Mouse (Mus musculus) stomach, embryonic 16.5 days (tissue): ENCODE measurements at regions not wholly inside any gene's neighbourhood (a gene's known extent, or its start where the extent isn't known, plus 50 kb on each side); places are given as distances from the start of the nearest gene placed in this dataset.
A peak's percentile ranks its signal among the peaks of the same experiment; 100 is the strongest.

ENCODE experiments used
- ATAC-seq: fragments of 200-750 bp; cut with Nextera tagmentation; 2 replicates; pipeline ENCODE4 v1.8.0; 2017; ENCODE audit warnings: moderate number of reproducible peaks, moderate TSS enrichment; ENCODE audit not compliant: insufficient read depth, low FRiP score
- H3K27ac ChIP-seq: fragments of 300-500 bp; sonication (generic); 2 replicates; pipeline ENCODE4 v1.5.1; 2014; ENCODE audit warnings: low read length
- H3K27me3 ChIP-seq: fragments of 300-500 bp; sonication (generic); 2 replicates; pipeline ENCODE4 v1.6.1; 2014; ENCODE audit warnings: low read length, control low read depth, mixed read lengths; ENCODE audit not compliant: control insufficient read depth, insufficient read depth
- H3K36me3 ChIP-seq: fragments of 300-500 bp; sonication (generic); 2 replicates; pipeline ENCODE4 v1.6.1; 2014; ENCODE audit warnings: low read length; ENCODE audit not compliant: control insufficient read depth, insufficient read depth
- H3K4me1 ChIP-seq: fragments of 300-500 bp; sonication (generic); 2 replicates; pipeline ENCODE4 v1.6.1; 2014; ENCODE audit warnings: low read length, control low read depth, mixed read lengths; ENCODE audit not compliant: control insufficient read depth, insufficient read depth
- H3K4me2 ChIP-seq: fragments of 300-500 bp; sonication (generic); 2 replicates; pipeline ENCODE4 v1.6.1; 2014; ENCODE audit warnings: low read depth, low read length, mixed read lengths
- H3K4me3 ChIP-seq: fragments of 300-500 bp; sonication (generic); replicated peaks from 2 replicates; pipeline ENCODE4 v1.5.1; 2014; ENCODE audit warnings: mild to moderate bottlenecking, low read length
- H3K9ac ChIP-seq: fragments of 300-500 bp; sonication (generic); 2 replicates; pipeline ENCODE4 v1.6.1; 2014; ENCODE audit warnings: low read length
- H3K9me3 ChIP-seq: fragments of 300-500 bp; sonication (generic); replicated peaks from 2 replicates; pipeline ENCODE4 v1.6.1; 2016; ENCODE audit warnings: low read length, control low read depth; ENCODE audit not compliant: control insufficient read depth
- whole genome bisulfite sequencing: fragments of 180-500 bp; shearing (Covaris S2); extraction: QIAGEN DNeasy Blood & Tissue Kit; methylation state at CpG from one replicate; pipeline ENCODE4 v1.1.7; 2014; 5-methylcytosine and 5-hydroxymethylcytosine counted together

- H3K4me3 ChIP-seq, result no peak overlapping the region
- WGBS, result 46% methylated on average over 5 of the region's 5 CpGs
- no peaks in the 10 kb centered on the region for H3K4me1 ChIP-seq
- ATAC-seq, result no peak
- no peaks in the 10 kb centered on the region for H3K27me3 ChIP-seq
- H3K9ac ChIP-seq, result no peak overlapping the region
- no peaks in the 10 kb centered on the region for H3K9me3 ChIP-seq
- no peak overlapping the region for H3K4me2 ChIP-seq
- H3K27ac ChIP-seq, result no peak overlapping the region
- no peaks in the 10 kb centered on the region for H3K36me3 ChIP-seq
Observed at GRCm38 (mm10) chr15:87987322-87987985, 443.4 kb downstream of the Fam19a5 start.

- H3K4me3 ChIP-seq, result no peak overlapping the region
- H3K27me3 ChIP-seq, result no peaks in the 10 kb centered on the region
- H3K4me2 ChIP-seq, result no peak overlapping the region
- ATAC-seq, result no peak
- no peaks in the 10 kb centered on the region for H3K4me1 ChIP-seq
- H3K9ac ChIP-seq, result no peak overlapping the region
- WGBS, result 63% methylated on average over 8 of the region's 8 CpGs
- no peaks in the 10 kb centered on the region for H3K9me3 ChIP-seq
- H3K27ac ChIP-seq, result no peak overlapping the region
- no peaks in the 10 kb centered on the region for H3K36me3 ChIP-seq
Observed at GRCm38 (mm10) chr15:87994546-87994945, 450.4 kb downstream of the Fam19a5 start.

- WGBS, result 87% methylated on average over 5 of the region's 5 CpGs
- H3K27me3 ChIP-seq, result no peaks in the 10 kb centered on the region
Observed at GRCm38 (mm10) chr15:88017076-88017475, 473.0 kb downstream of the Fam19a5 start.

GRCm38 (mm10) chr15:88032751-88033150, 488.7 kb downstream of the Fam19a5 start:
- ATAC-seq, result no peak
- Histone ChIP-seq H3K36me3 (no peaks in the 10 kb centered on the region), H3K4me1 (0 out of 2 replicates have a peak, but pooled peaks cover 7% of the 10 kb centered on the region), H3K9ac (no peak overlapping the region), H3K4me2 (no peak overlapping the region), H3K27ac (no peak overlapping the region), H3K9me3 (no peaks in the 10 kb centered on the region), H3K4me3 (no peak overlapping the region), H3K27me3 (no peaks in the 10 kb centered on the region)
- WGBS, result 80% methylated on average over 11 of the region's 11 CpGs

More at GRCm38 (mm10) chr15:88017076-88017475, 473.0 kb downstream of the Fam19a5 start:
- no peak overlapping the region for H3K9ac ChIP-seq
- H3K36me3 ChIP-seq, result no peaks in the 10 kb centered on the region
- no peak overlapping the region for H3K27ac ChIP-seq
- no peaks in the 10 kb centered on the region for H3K9me3 ChIP-seq
- no peak overlapping the region for H3K4me2 ChIP-seq
- no peak for ATAC-seq
- no peak overlapping the region for H3K4me3 ChIP-seq
- H3K4me1 ChIP-seq, result no peaks in the 10 kb centered on the region

- H3K27ac ChIP-seq, result no peak overlapping the region
Observed at GRCm38 (mm10) chr15:88033725-88034124, 489.6 kb downstream of the Fam19a5 start.

GRCm38 (mm10) chr15:88035486-88035885, 491.4 kb downstream of the Fam19a5 start:
- Histone ChIP-seq H3K4me3 (no peak overlapping the region), H3K27me3 (no peaks in the 10 kb centered on the region), H3K9me3 (no peaks in the 10 kb centered on the region), H3K9ac (no peak overlapping the region), H3K27ac (0 out of 2 replicates have a peak overlapping the region, but pooled peaks have one; percentile 38), H3K36me3 (no peaks in the 10 kb centered on the region), H3K4me2 (no peak overlapping the region), H3K4me1 (0 out of 2 replicates have a peak, but pooled peaks cover 7% of the 10 kb centered on the region)
- WGBS, result 31% methylated on average over 8 of the region's 8 CpGs
- no peak for ATAC-seq

More at GRCm38 (mm10) chr15:88033725-88034124, 489.6 kb downstream of the Fam19a5 start:
- Histone ChIP-seq H3K36me3 (no peaks in the 10 kb centered on the region), H3K27me3 (no peaks in the 10 kb centered on the region), H3K9me3 (no peaks in the 10 kb centered on the region), H3K4me1 (0 out of 2 replicates have a peak, but pooled peaks cover 7% of the 10 kb centered on the region), H3K4me3 (no peak overlapping the region), H3K9ac (no peak overlapping the region), H3K4me2 (no peak overlapping the region)
- ATAC-seq, result no peak
- WGBS, result 79% methylated on average over 4 of the region's 4 CpGs

GRCm38 (mm10) chr15:88036146-88037000, 492.3 kb downstream of the Fam19a5 start:
- 33% methylated on average over 22 of the region's 22 CpGs for WGBS
- ATAC-seq, result peak; percentile 89

GRCm38 (mm10) chr15:88037606-88038005, 493.5 kb downstream of the Fam19a5 start:
- no peaks in the 10 kb centered on the region for H3K36me3 ChIP-seq
- no peak overlapping the region for H3K27ac ChIP-seq
- ATAC-seq, result no peak
- no peaks in the 10 kb centered on the region for H3K9me3 ChIP-seq
- no peaks in the 10 kb centered on the region for H3K27me3 ChIP-seq
- WGBS, result 90% methylated on average over 4 of the region's 4 CpGs
- 0 out of 2 replicates have a peak, but pooled peaks cover 7% of the 10 kb centered on the region for H3K4me1 ChIP-seq
- no peak overlapping the region for H3K4me2 ChIP-seq
- H3K4me3 ChIP-seq, result no peak overlapping the region
- no peak overlapping the region for H3K9ac ChIP-seq

More at GRCm38 (mm10) chr15:88036146-88037000, 492.3 kb downstream of the Fam19a5 start:
- Histone ChIP-seq H3K4me1 (0 out of 2 replicates have a peak, but pooled peaks cover 7% of the 10 kb centered on the region), H3K27ac (peak overlapping the region; percentile 38; the same call in 1 of the 2 replicates), H3K4me3 (no peak overlapping the region), H3K4me2 (no peak overlapping the region), H3K27me3 (no peaks in the 10 kb centered on the region), H3K36me3 (no peaks in the 10 kb centered on the region), H3K9me3 (no peaks in the 10 kb centered on the region), H3K9ac (no peak overlapping the region)

GRCm38 (mm10) chr15:88042821-88043220, 498.7 kb downstream of the Fam19a5 start:
- H3K4me3 ChIP-seq, result no peak overlapping the region
- no peak for ATAC-seq
- WGBS, result 89% methylated on average over 2 of the region's 2 CpGs

More at GRCm38 (mm10) chr15:88042821-88043220, 498.7 kb downstream of the Fam19a5 start:
- no peaks in the 10 kb centered on the region for H3K4me1 ChIP-seq
- no peaks in the 10 kb centered on the region for H3K27me3 ChIP-seq
- H3K9ac ChIP-seq, result no peak overlapping the region
- no peaks in the 10 kb centered on the region for H3K36me3 ChIP-seq
- no peak overlapping the region for H3K4me2 ChIP-seq
- H3K9me3 ChIP-seq, result no peaks in the 10 kb centered on the region
- no peak overlapping the region for H3K27ac ChIP-seq
